Mouse (Mus musculus) frontal cortex, postnatal 25 days (tissue): Measurements from ENCODE around the gene Gm11146.

ENCODE experiments used
- DNase-seq, 2 experiments: peaks; one replicate each; pipeline ENCODE4 v3.0.0; 2022; ENCODE audit warnings: low spot score in 2 of 2

The Gm11146 gene

GRCm38 (mm10) chr16:77601994-77602393 is at the start of gene Gm11146:
Gm11146 (minus strand) TSS chr16:77602094.
- no peak for DNase-seq

- no peak for DNase-seq
Measured at GRCm38 (mm10) chr16:77650596-77650995, 48.7 kb upstream of the Gm11146 start.

- no peak for DNase-seq
Measured at GRCm38 (mm10) chr16:77649006-77649405, 47.1 kb upstream of the Gm11146 start.

- no peak for DNase-seq
Measured at GRCm38 (mm10) chr16:77648181-77648580, 46.3 kb upstream of the Gm11146 start.

- no peak for DNase-seq
Measured at GRCm38 (mm10) chr16:77646146-77646545, 44.3 kb upstream of the Gm11146 start.

- DNase-seq, result no peak
Measured at GRCm38 (mm10) chr16:77644976-77645375, 43.1 kb upstream of the Gm11146 start.

GRCm38 (mm10) chr16:77643871-77644720 is 42.2 kb upstream of the Gm11146 start:
- peak; percentile 57 to 78 for DNase-seq

GRCm38 (mm10) chr16:77643036-77643870 is 41.4 kb upstream of the Gm11146 start:
- DNase-seq, result peak; percentile 41 to 60

GRCm38 (mm10) chr16:77636497-77636896 is 34.6 kb upstream of the Gm11146 start:
- DNase-seq, result no peak

GRCm38 (mm10) chr16:77632315-77632881 is 30.5 kb upstream of the Gm11146 start:
- DNase-seq, result no peak

GRCm38 (mm10) chr16:77622681-77623080 is 20.8 kb upstream of the Gm11146 start:
- no peak for DNase-seq

GRCm38 (mm10) chr16:77602581-77602980 is 687 bp upstream of the Gm11146 start:
- no peak for DNase-seq

GRCm38 (mm10) chr16:77598787-77599186 is 3.1 kb downstream of the Gm11146 start:
- no peak for DNase-seq

- peak; percentile 14 to 17 for DNase-seq
Measured at GRCm38 (mm10) chr16:77596556-77596955, 5.3 kb downstream of the Gm11146 start.

GRCm38 (mm10) chr16:77595661-77596060 is 6.2 kb downstream of the Gm11146 start:
- no peak for DNase-seq

GRCm38 (mm10) chr16:77594553-77594952 is 7.3 kb downstream of the Gm11146 start:
- DNase-seq, result peak; percentile 59 to 69

- DNase-seq, result peak; percentile 50 to 62
Measured at GRCm38 (mm10) chr16:77593828-77594421, 8.0 kb downstream of the Gm11146 start.

GRCm38 (mm10) chr16:77592986-77593385 is 8.9 kb downstream of the Gm11146 start:
- DNase-seq, result peak in 1 of 2 experiments; percentile 12

- no peak for DNase-seq
Measured at GRCm38 (mm10) chr16:77573036-77573435, 28.9 kb downstream of the Gm11146 start.

- DNase-seq, result no peak
Measured at GRCm38 (mm10) chr16:77569457-77569856, 32.4 kb downstream of the Gm11146 start.

GRCm38 (mm10) chr16:77568384-77568783 is 33.5 kb downstream of the Gm11146 start:
- no peak for DNase-seq

- no peak for DNase-seq
Measured at GRCm38 (mm10) chr16:77562852-77563251, 39.0 kb downstream of the Gm11146 start.
